Mouse (Mus musculus) thymus, adult 2 months (tissue): ENCODE measurements around the gene Pdzph1.

Source experiments
- CTCF ChIP-seq: fragments of 200-500 bp; IDR thresholded peaks from 2 replicates; pipeline ENCODE4 v1.5.1; 2012; ENCODE audit warnings: mild to moderate bottlenecking, control low read depth, low read length, moderate library complexity, borderline replicate concordance; ENCODE audit not compliant: control insufficient read depth, poor library complexity, insufficient read depth; ENCODE audit errors: extremely low read depth
- POLR2A ChIP-seq: fragments of 200-500 bp; IDR thresholded peaks from 2 replicates; pipeline ENCODE4 v1.6.1; 2012; ENCODE audit warnings: mild to moderate bottlenecking, low read length, control low read depth, moderate library complexity; ENCODE audit not compliant: control insufficient read depth, poor library complexity, insufficient read depth; ENCODE audit errors: extremely low read depth

- TF ChIP-seq CTCF = no peak
- TF ChIP-seq POLR2A = no peak
Observed at GRCm38 (mm10) chr17:59023971-59024370, 32.8 kb upstream of the Pdzph1 start.
